In genomic region chr12:100728646-100729485, GRCm38 (mm10) we compare ENCODE assay signal across 10 mouse cellular contexts. TPM values are rescaled to one million over a fixed set of nuclear protein-coding genes. Genes with fewer than 3 reads are reported as not detected.
DNase-seq lines count a peak whose midpoint lies in the region; ATAC-seq lines count a peak whose summit lies in the region.
"Had no signal": no experiment of that assay in that cellular context is flagged by ENCODE, and none has a peak within 500 bp of the region (broad histone marks: within the 10 kb centered on the region; RNA-seq: fewer than 3 reads in every experiment).

No protein-coding gene starts in this region.

- no peak overlapping the region for H3K4me2 ChIP-seq in hindbrain, embryonic 11.5 days (replicated peaks; ENCODE audit: low read depth, low read length)

- no peak overlapping the region for H3K9ac ChIP-seq in hindbrain, embryonic 11.5 days (ENCODE audit: low read depth, low read length)

- 75% methylated on average over 14 of the region's 14 CpGs for whole genome bisulfite sequencing in hindbrain, embryonic 11.5 days

- H3K27me3 ChIP-seq in hindbrain, embryonic 11.5 days (ENCODE audit: control insufficient read depth, insufficient read depth, low read length) = no peaks in the 10 kb centered on the region

- no peak for ATAC-seq in hindbrain, embryonic 11.5 days (ENCODE audit: low FRiP score)
- ATAC-seq: activated CD4-positive, CD25-positive, alpha-beta regulatory T cell, adult 4 months had no signal

- no peak overlapping the region for H3K27ac ChIP-seq in hindbrain, embryonic 11.5 days (ENCODE audit: low read depth, low read length)

- no peak overlapping the region for H3K4me3 ChIP-seq in hindbrain, embryonic 11.5 days (ENCODE audit: low read depth, low read length)

- no peaks in the 10 kb centered on the region for H3K4me1 ChIP-seq in hindbrain, embryonic 11.5 days (replicated peaks; ENCODE audit: control insufficient read depth, insufficient read depth, low read length)

- no peaks in the 10 kb centered on the region for H3K9me3 ChIP-seq in hindbrain, embryonic 11.5 days (ENCODE audit: control insufficient read depth, low read length)

- DNase-seq in cerebellum, adult 9-10 months = peak; percentile 7
- DNase-seq in cerebellum, adult 8-10 months = no peak
- DNase-seq in brain, adult 2 months (ENCODE audit: low read depth, low spot score) = peak; percentile 50
- DNase-seq in lung, postnatal 25 days (ENCODE audit: low spot score) = peak; percentile 24
- peak; percentile 13 to 29 for DNase-seq in thymus, adult 18-20 months
- no peak for DNase-seq in ovary, adult 18-20 months (ENCODE audit: low spot score)
- DNase-seq in hindbrain, embryonic 11.5 days (ENCODE audit: low spot score) = no peak
- DNase-seq in layer of hippocampus, adult 18-20 months (ENCODE audit: low spot score in 2 of 2) = no peak
- DNase-seq: cerebellum, adult 18-20 months had no signal

- no peaks in the 10 kb centered on the region for H3K36me3 ChIP-seq in hindbrain, embryonic 11.5 days (ENCODE audit: control insufficient read depth, insufficient read depth, low read length)

RNA-seq across cellular contexts. Expression of gene Rps6ka5, which starts 2.1 kb away (rescaled TPM):
- polyA plus RNA-seq in hindbrain, embryonic 11.5 days (2014; fragmentation: Nextera tagmentation; extraction: Ambion mirVana) = 3.3 and 5.6 TPM in 2 replicates
- total RNA-seq in layer of hippocampus, adult 18-20 months (2021) = 10 to 100 TPM; 23.6 to 27.0 TPM

RNA-seq across cellular contexts. Expression of gene Dglucy, which starts 50.0 kb away (rescaled TPM):
- polyA plus RNA-seq in hindbrain, embryonic 11.5 days (2014; fragmentation: Nextera tagmentation; extraction: Ambion mirVana) = 0.57 TPM in 2 replicates
- total RNA-seq in layer of hippocampus, adult 18-20 months (2021) = 1 to 10 TPM; 6.2 to 8.6 TPM

Comparison
In these comparisons a context has a peak if more than half of its experiments do, and no peak if none do; other contexts are left out.
1. DNase-seq: peak in cerebellum, adult 9-10 months (single experiment), brain, adult 2 months (single experiment), lung, postnatal 25 days (single experiment) and thymus, adult 18-20 months (2 of 2); none in cerebellum, adult 8-10 months (single experiment), ovary, adult 18-20 months (single experiment), hindbrain, embryonic 11.5 days (single experiment) and layer of hippocampus, adult 18-20 months (0 of 2).